Mouse (Mus musculus): Measurements from ENCODE around the gene Fstl3. TPM values are rescaled to one million over a fixed set of nuclear protein-coding genes. Genes with fewer than 3 reads are reported as not detected.
A peak's percentile ranks its signal among the peaks of the same experiment; 100 is the strongest.
"Not testable (repeated sequence)": the region's sequence is repeated elsewhere in the genome, so short reads cannot be mapped to it uniquely, and the experiment has no call there.

The Fstl3 gene
- polyA plus RNA-seq, 1 experiment from 2014 or later, result 1.0 TPM

GRCm38 (mm10) chr10:79743650-79744365 is 33.3 kb upstream of the Fstl3 start:
- no peak for ATAC-seq (ENCODE audit: low FRiP score)
- H3K36me3 ChIP-seq (replicated peaks), result peaks cover 51% of the 10 kb centered on the region
- WGBS, result 92% methylated on average over 15 of the region's 15 CpGs

GRCm38 (mm10) chr10:79745411-79745810 is 31.7 kb upstream of the Fstl3 start:
- Histone ChIP-seq H3K27ac (no peak overlapping the region), H3K4me1 (peaks cover 10% of the 10 kb centered on the region), H3K9ac (no peak overlapping the region), H3K36me3 (replicated peaks) (peaks cover 35% of the 10 kb centered on the region), H3K9me3 (0 out of 2 replicates have a peak, but pooled peaks cover under 1% of the 10 kb centered on the region), H3K27me3 (no peaks in the 10 kb centered on the region), H3K4me2 (peak overlapping the region; percentile 69), H3K4me3 (replicated peaks) (peak overlapping the region; percentile 63)
- no peak for ATAC-seq (ENCODE audit: low FRiP score)
- WGBS, result 90% methylated on average over 3 of the region's 3 CpGs

More at GRCm38 (mm10) chr10:79743650-79744365, 33.3 kb upstream of the Fstl3 start:
- no peaks in the 10 kb centered on the region for H3K27me3 ChIP-seq
- peaks cover 16% of the 10 kb centered on the region for H3K9me3 ChIP-seq
- no peak overlapping the region for H3K4me2 ChIP-seq
- H3K9ac ChIP-seq, result no peak overlapping the region; the same call in 1 of the 2 replicates
- no peak overlapping the region for H3K27ac ChIP-seq
- no peak overlapping the region for H3K4me3 ChIP-seq (replicated peaks)
- H3K4me1 ChIP-seq, result peaks cover 10% of the 10 kb centered on the region

DNA sequence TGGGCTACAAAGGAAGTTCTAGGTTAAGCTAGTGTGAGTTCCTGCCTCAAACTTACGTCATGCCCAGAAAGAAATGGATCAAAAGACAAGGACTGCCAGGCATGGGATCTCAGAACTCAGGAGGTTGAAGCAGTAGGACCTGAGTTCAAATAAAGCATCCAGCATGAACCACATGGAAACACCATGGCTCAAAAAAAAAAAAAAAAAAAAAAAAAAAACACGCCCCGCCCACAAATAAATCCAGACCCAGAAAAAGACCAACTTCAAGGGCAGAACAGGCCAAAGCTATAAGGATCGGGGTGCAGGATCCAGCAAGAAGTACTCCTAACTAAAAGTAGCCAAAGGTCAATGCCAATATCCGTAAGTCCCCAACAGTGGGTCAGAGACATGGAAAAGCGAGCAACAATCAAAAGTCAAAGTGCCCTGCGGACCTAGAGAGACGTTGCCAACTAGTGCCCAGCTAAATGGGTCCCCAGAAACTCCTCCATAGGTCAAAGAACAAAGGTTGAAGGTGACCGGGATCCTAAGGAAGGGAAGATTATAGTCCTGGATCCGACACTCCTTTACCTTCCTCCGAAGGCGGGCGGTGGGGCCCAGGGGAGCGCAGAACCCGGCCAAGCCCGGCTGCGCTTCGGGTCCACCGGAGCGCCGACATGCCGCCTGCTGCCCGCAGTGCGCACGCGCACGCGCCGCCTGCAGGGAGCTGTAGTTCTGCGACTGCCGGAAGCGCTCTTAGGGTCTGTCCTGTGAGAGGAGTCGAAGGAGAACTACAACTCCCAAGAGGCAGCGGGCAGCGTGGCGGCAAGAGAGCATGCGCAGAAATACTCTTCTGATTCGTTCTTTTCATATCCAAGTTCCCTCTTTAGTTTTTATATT is 30.9 kb upstream of the Fstl3 start, which contains the start of gene Polrmt:
Gene Polrmt (minus strand): TSS at position 684 of the 876 bp plus-strand sequence.
- Histone ChIP-seq H3K4me2 (peak within 1 kb of the TSS; percentile 69), H3K27me3 (no peaks in the 10 kb centered on the region), H3K9ac (peak within 1 kb of the TSS; percentile 65), H3K4me3 (replicated peaks) (peak within 1 kb of the TSS; percentile 63), H3K4me1 (peaks cover 10% of the 10 kb centered on the region), H3K36me3 (replicated peaks) (peaks cover 27% of the 10 kb centered on the region), H3K27ac (no peak within 1 kb of the TSS), H3K9me3 (no peaks in the 10 kb centered on the region)
- 4% methylated on average over 38 of the region's 38 CpGs for WGBS
- peak; percentile 97 for ATAC-seq (ENCODE audit: low FRiP score)

DNA sequence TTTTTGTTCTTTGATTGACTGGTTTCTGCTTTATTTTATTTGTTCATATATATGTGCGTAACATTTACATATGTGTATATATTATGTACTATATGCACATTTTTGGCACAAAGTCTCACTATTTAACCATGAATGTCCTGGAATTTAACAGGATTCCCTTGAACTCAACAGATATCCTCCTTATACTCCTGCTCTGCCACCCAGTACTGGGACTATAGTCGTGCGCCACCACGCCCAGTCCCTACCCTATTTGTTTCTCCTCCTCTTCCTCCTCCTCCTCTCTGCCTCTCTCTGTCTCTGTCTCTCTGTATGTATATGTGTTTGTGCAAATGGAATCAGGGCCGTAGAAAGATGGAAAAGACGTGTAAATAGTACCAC is 30.3 kb upstream of the Fstl3 start:
- Histone ChIP-seq H3K27me3 (0 out of 2 replicates have a peak, but pooled peaks cover 1% of the 10 kb centered on the region), H3K4me2 (peak overlapping the region; percentile 53), H3K9ac (0 out of 2 replicates have a peak overlapping the region, but pooled peaks have one; percentile 29), H3K4me3 (replicated peaks) (peak overlapping the region; percentile 19; the same call in 1 of the 2 replicates), H3K36me3 (replicated peaks) (peaks cover 21% of the 10 kb centered on the region), H3K4me1 (peaks cover 10% of the 10 kb centered on the region), H3K27ac (no peak overlapping the region), H3K9me3 (no peaks in the 10 kb centered on the region)
- WGBS, result 29% methylated on average over 6 of the region's 6 CpGs
- peak; percentile 67 for ATAC-seq (ENCODE audit: low FRiP score)

DNA sequence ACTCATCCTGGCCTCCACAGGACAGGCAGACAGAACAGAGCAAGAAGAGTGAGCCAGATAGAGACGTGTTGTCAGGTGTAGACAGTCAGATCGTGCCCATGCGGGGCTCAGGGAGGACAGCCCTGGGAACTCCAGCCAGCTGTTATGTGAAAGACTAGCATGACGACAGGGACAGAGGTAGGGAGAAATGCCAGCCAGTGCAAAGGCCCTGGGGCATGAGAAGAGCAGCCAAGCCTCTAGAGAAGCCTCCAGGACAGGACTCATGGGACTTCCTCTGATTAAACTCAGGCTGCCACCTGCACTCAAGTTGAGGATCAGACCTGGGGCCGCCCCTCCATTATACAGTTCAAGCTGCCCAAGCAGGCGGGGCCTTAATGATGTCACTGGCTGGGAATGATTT is 28.6 kb upstream of the Fstl3 start:
- Histone ChIP-seq H3K27me3 (0 out of 2 replicates have a peak, but pooled peaks cover 7% of the 10 kb centered on the region), H3K4me3 (replicated peaks) (no peak overlapping the region), H3K36me3 (replicated peaks) (peaks cover 6% of the 10 kb centered on the region), H3K27ac (no peak overlapping the region), H3K4me2 (no peak overlapping the region), H3K9me3 (no peaks in the 10 kb centered on the region), H3K9ac (no peak overlapping the region), H3K4me1 (peaks cover 10% of the 10 kb centered on the region)
- 76% methylated on average over 6 of the region's 6 CpGs for whole genome bisulfite sequencing
- ATAC-seq (ENCODE audit: low FRiP score), result no peak

GRCm38 (mm10) chr10:79754856-79755516 is 22.1 kb upstream of the Fstl3 start, which contains the start of gene Fgf22:
Gene Fgf22, plus strand, starts transcription at chr10:79755076.
- Histone ChIP-seq H3K9me3 (no peaks in the 10 kb centered on the region), H3K27me3 (0 out of 2 replicates have a peak, but pooled peaks cover 10% of the 10 kb centered on the region), H3K27ac (no peak within 1 kb of the TSS), H3K4me1 (peaks cover 12% of the 10 kb centered on the region), H3K4me3 (replicated peaks) (peak within 1 kb of the TSS; percentile 39), H3K4me2 (peak within 1 kb of the TSS; percentile 71), H3K9ac (peak within 1 kb of the TSS; percentile 47), H3K36me3 (replicated peaks) (peaks cover 41% of the 10 kb centered on the region)
- 1% methylated on average over 36 of the region's 36 CpGs for WGBS
- ATAC-seq (ENCODE audit: low FRiP score), result peak; percentile 91

GRCm38 (mm10) chr10:79755854-79756253 is 21.2 kb upstream of the Fstl3 start:
- H3K27ac ChIP-seq, result no peak overlapping the region
- 81% methylated on average over 3 of the region's 3 CpGs for WGBS
- peaks cover 50% of the 10 kb centered on the region for H3K36me3 ChIP-seq (replicated peaks)
- H3K27me3 ChIP-seq, result 0 out of 2 replicates have a peak, but pooled peaks cover 10% of the 10 kb centered on the region
- H3K4me3 ChIP-seq (replicated peaks), result no peak overlapping the region
- H3K9ac ChIP-seq, result no peak overlapping the region
- H3K4me1 ChIP-seq, result peaks cover 12% of the 10 kb centered on the region
- ATAC-seq (ENCODE audit: low FRiP score), result no peak
- no peaks in the 10 kb centered on the region for H3K9me3 ChIP-seq
- no peak overlapping the region for H3K4me2 ChIP-seq

DNA sequence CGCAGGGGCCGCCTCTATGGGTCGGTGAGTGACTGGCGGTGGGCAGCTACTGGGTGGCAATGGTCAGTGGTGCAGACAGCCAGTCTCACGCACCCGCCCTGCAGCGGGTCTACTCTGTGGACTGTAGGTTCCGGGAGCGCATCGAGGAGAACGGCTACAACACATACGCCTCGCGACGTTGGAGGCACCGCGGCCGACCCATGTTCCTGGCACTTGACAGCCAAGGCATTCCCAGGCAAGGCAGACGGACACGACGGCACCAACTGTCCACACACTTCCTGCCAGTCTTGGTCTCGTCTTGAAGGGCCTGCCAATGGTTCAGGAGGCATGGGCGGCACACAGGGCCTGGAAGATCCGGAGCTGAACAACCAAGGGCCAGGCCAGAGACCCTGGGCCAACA is 20.4 kb upstream of the Fstl3 start:
- Histone ChIP-seq H3K27ac (no peak overlapping the region), H3K9ac (no peak overlapping the region), H3K27me3 (0 out of 2 replicates have a peak, but pooled peaks cover 10% of the 10 kb centered on the region), H3K4me2 (no peak overlapping the region), H3K4me1 (peaks cover 12% of the 10 kb centered on the region), H3K4me3 (replicated peaks) (no peak overlapping the region), H3K36me3 (replicated peaks) (peaks cover 58% of the 10 kb centered on the region), H3K9me3 (no peaks in the 10 kb centered on the region)
- no peak for ATAC-seq (ENCODE audit: low FRiP score)
- 91% methylated on average over 24 of the region's 24 CpGs for WGBS

- WGBS, result 94% methylated on average over 1 of the region's 1 CpGs
- H3K4me3 ChIP-seq (replicated peaks); H3K27me3 ChIP-seq; H3K9ac ChIP-seq; H3K4me2 ChIP-seq; H3K9me3 ChIP-seq; H3K27ac ChIP-seq; ATAC-seq (ENCODE audit: low FRiP score): not testable (repeated sequence)
- H3K4me1 ChIP-seq, result peaks cover 19% of the 10 kb centered on the region
- peaks cover 68% of the 10 kb centered on the region for H3K36me3 ChIP-seq (replicated peaks)
Observed at GRCm38 (mm10) chr10:79759675-79760074, 17.4 kb upstream of the Fstl3 start.

GRCm38 (mm10) chr10:79760603-79761143 is 16.4 kb upstream of the Fstl3 start:
- Histone ChIP-seq H3K27ac (no peak overlapping the region), H3K27me3 (0 out of 2 replicates have a peak, but pooled peaks cover 3% of the 10 kb centered on the region), H3K36me3 (replicated peaks) (peaks cover 66% of the 10 kb centered on the region), H3K4me2 (no peak overlapping the region), H3K9ac (no peak overlapping the region), H3K4me1 (peaks cover 19% of the 10 kb centered on the region), H3K4me3 (replicated peaks) (no peak overlapping the region), H3K9me3 (no peaks in the 10 kb centered on the region)
- no peak for ATAC-seq (ENCODE audit: low FRiP score)
- 92% methylated on average over 11 of the region's 11 CpGs for WGBS

DNA sequence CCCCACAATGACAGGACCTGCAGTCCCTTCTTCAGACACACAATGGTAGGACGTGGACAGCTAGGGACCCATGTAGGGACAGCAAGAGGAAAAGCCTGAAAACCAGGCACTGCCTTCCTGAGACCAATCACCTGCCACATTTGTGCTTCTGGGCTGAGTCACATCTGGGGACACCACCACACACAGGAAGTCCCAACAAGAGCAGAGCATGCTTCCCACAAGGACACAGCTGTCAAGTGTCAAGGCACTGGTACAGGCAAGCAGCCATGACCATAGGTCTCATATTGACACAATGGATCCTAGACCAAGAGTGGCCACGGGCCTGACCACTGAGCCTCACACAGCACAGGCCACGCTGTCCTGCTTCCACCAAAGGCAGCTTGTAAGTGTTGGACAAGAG is 14.2 kb upstream of the Fstl3 start:
- Histone ChIP-seq H3K9ac (no peak overlapping the region), H3K4me3 (replicated peaks) (no peak overlapping the region), H3K4me2 (no peak overlapping the region), H3K27me3 (no peaks in the 10 kb centered on the region), H3K4me1 (peaks cover 26% of the 10 kb centered on the region), H3K36me3 (replicated peaks) (peaks cover 45% of the 10 kb centered on the region), H3K9me3 (no peaks in the 10 kb centered on the region), H3K27ac (no peak overlapping the region)
- 89% methylated on average over 3 of the region's 3 CpGs for WGBS
- no peak for ATAC-seq (ENCODE audit: low FRiP score)

Measured in forebrain, embryonic 12.5 days (tissue).